Mouse (Mus musculus): Measurements from ENCODE around the gene Ddn.
A peak's percentile ranks its signal among the peaks of the same experiment; 100 is the strongest.

GRCm38 (mm10) chr15:98762670-98763529, 46.4 kb downstream of the Ddn start, which contains the start of gene Arf3:
- peak; percentile 91 for TF ChIP-seq POLR2A (IDR thresholded peaks at IDR 0.05; ENCODE audit: control insufficient read depth, extremely low read depth, insufficient read depth, low read length, poor library complexity)
- TF ChIP-seq CTCF (IDR thresholded peaks at IDR 0.05; ENCODE audit: borderline replicate concordance, control insufficient read depth, extremely low read depth, insufficient read depth, low read length, poor library complexity), result peak; percentile 69

Data from thymus, adult 2 months (tissue).